Comparison of ENCODE assay signal across 18 mouse cellular contexts in genomic region chr5:114780912-114781311, GRCm38 (mm10). TPM values are rescaled to one million over a fixed set of nuclear protein-coding genes. Genes with fewer than 3 reads are reported as not detected.
A peak's percentile ranks its signal among the peaks of the same experiment; 100 is the strongest.
DNase-seq lines count a peak whose midpoint lies in the region; ATAC-seq and TF ChIP-seq lines count a peak whose summit lies in the region.
"Had no signal": no experiment of that assay in that cellular context is flagged by ENCODE, and none has a peak within 500 bp of the region (broad histone marks: within the 10 kb centered on the region; RNA-seq: fewer than 3 reads in every experiment).

No protein-coding gene starts in this region.

- no peak overlapping the region for H3K4me3 ChIP-seq in hindbrain, embryonic 10.5 days
- H3K4me3 ChIP-seq in hindbrain, embryonic 14.5 days (replicated peaks; ENCODE audit: low read length), result no peak overlapping the region
- H3K4me3 ChIP-seq in bone marrow macrophage, adult 2 months (ENCODE audit: insufficient read depth, low read length), result no peak overlapping the region
- no peak overlapping the region for H3K4me3 ChIP-seq in liver, postnatal 0 days (ENCODE audit: low read depth, low read length)
- H3K4me3 ChIP-seq: heart, embryonic 13.5 days; hindbrain, embryonic 15.5 days; limb, embryonic 12.5 days; lung, embryonic 15.5 days; midbrain, embryonic 13.5 days had no signal

- peaks cover 2% of the 10 kb centered on the region; the same call in 1 of the 2 replicates for H3K36me3 ChIP-seq in hindbrain, embryonic 10.5 days
- H3K36me3 ChIP-seq in hindbrain, embryonic 14.5 days (replicated peaks; ENCODE audit: control insufficient read depth, insufficient read depth), result peaks cover 2% of the 10 kb centered on the region; the same call in 1 of the 2 replicates
- peaks cover 2% of the 10 kb centered on the region for H3K36me3 ChIP-seq in liver, postnatal 0 days (replicated peaks; ENCODE audit: insufficient read depth, low read length)
- H3K36me3 ChIP-seq: hindbrain, embryonic 15.5 days; lung, embryonic 15.5 days had no signal

- TF ChIP-seq POLR2A in bone marrow macrophage, adult 2 months (IDR thresholded peaks at IDR 0.05; ENCODE audit: borderline replicate concordance, low read depth, low read length), result no peak

- 90% methylated on average over 7 of the region's 7 CpGs for WGBS in hindbrain, embryonic 10.5 days
- 85% methylated on average over 7 of the region's 7 CpGs for WGBS in hindbrain, embryonic 14.5 days
- WGBS in liver, postnatal 0 days (ENCODE audit: insufficient replicate concordance), result 61% methylated on average over 7 of the region's 7 CpGs

- TF ChIP-seq CTCF in bone marrow macrophage, adult 2 months (IDR thresholded peaks at IDR 0.05; ENCODE audit: low read depth, low read length), result no peak
- no peak for TF ChIP-seq CTCF in liver, postnatal 0 days (IDR thresholded peaks at IDR 0.05; ENCODE audit: low read depth)

- no peak for TF ChIP-seq EP300 in liver, postnatal 0 days (IDR thresholded peaks at IDR 0.05; ENCODE audit: low read depth)

- no peak overlapping the region for H3K9ac ChIP-seq in hindbrain, embryonic 14.5 days
- no peak overlapping the region for H3K9ac ChIP-seq in liver, postnatal 0 days (replicated peaks)
- H3K9ac ChIP-seq: heart, embryonic 13.5 days; hindbrain, embryonic 15.5 days; limb, embryonic 12.5 days; lung, embryonic 15.5 days; midbrain, embryonic 13.5 days had no signal

- 0 out of 2 replicates have a peak overlapping the region, but pooled peaks have one; percentile 14 for H3K27ac ChIP-seq in hindbrain, embryonic 10.5 days
- no peak overlapping the region for H3K27ac ChIP-seq in hindbrain, embryonic 14.5 days
- peak overlapping the region; percentile 58 for H3K27ac ChIP-seq in bone marrow macrophage, adult 2 months (ENCODE audit: insufficient read depth, low read depth, low read length)
- 0 out of 2 replicates have a peak overlapping the region, but pooled peaks have one; percentile 3 for H3K27ac ChIP-seq in liver, postnatal 0 days (ENCODE audit: low read depth)
- H3K27ac ChIP-seq: heart, embryonic 13.5 days; hindbrain, embryonic 15.5 days; limb, embryonic 12.5 days; lung, embryonic 15.5 days; midbrain, embryonic 13.5 days had no signal

- H3K4me1 ChIP-seq in hindbrain, embryonic 10.5 days (replicated peaks), result peaks cover 54% of the 10 kb centered on the region
- H3K4me1 ChIP-seq in hindbrain, embryonic 14.5 days (replicated peaks; ENCODE audit: control insufficient read depth, insufficient read depth, low read length), result peaks cover 24% of the 10 kb centered on the region
- peaks cover 71% of the 10 kb centered on the region for H3K4me1 ChIP-seq in bone marrow macrophage, adult 2 months (ENCODE audit: control insufficient read depth, insufficient read depth, low read length)
- H3K4me1 ChIP-seq in liver, postnatal 0 days (ENCODE audit: insufficient read depth), result peaks cover 62% of the 10 kb centered on the region

- H3K4me2 ChIP-seq in hindbrain, embryonic 14.5 days (replicated peaks), result no peak overlapping the region
- no peak overlapping the region for H3K4me2 ChIP-seq in liver, postnatal 0 days (ENCODE audit: low read depth, low read length)
- H3K4me2 ChIP-seq: heart, embryonic 13.5 days; hindbrain, embryonic 15.5 days; limb, embryonic 12.5 days; lung, embryonic 15.5 days; midbrain, embryonic 13.5 days had no signal

- no peak for ATAC-seq in hindbrain, embryonic 14.5 days (ENCODE audit: low FRiP score)
- ATAC-seq in liver, postnatal 0 days, result no peak
- ATAC-seq: midbrain, embryonic 13.5 days had no signal

- no peak for DNase-seq in hindbrain, embryonic 10.5 days (ENCODE audit: low spot score)
- DNase-seq in hindbrain, embryonic 14.5 days (ENCODE audit: low spot score), result no peak
- peak; percentile 41 for DNase-seq in A20 (ENCODE audit: low read depth, low spot score)
- DNase-seq in liver, postnatal 0 days, result no peak
- DNase-seq in adrenal gland, adult (ENCODE audit: inconsistent age in 2 of 2, low spot score in 1 of 2), result no peak
- DNase-seq in kidney, postnatal 10 days, result no peak
- DNase-seq: adrenal gland, postnatal 25 days; gastrocnemius, postnatal 36 days; kidney, adult 9 months; right cerebral cortex, adult 18-20 months; spleen, adult 18-20 months; thymus, postnatal 36 days had no signal

- H3K27me3 ChIP-seq in hindbrain, embryonic 10.5 days (ENCODE audit: insufficient read depth, poor library complexity, severe bottlenecking), result no peaks in the 10 kb centered on the region
- H3K27me3 ChIP-seq in hindbrain, embryonic 14.5 days (ENCODE audit: control insufficient read depth, insufficient read depth, low read length), result no peaks in the 10 kb centered on the region
- H3K27me3 ChIP-seq in liver, postnatal 0 days (ENCODE audit: insufficient read depth, low read length), result no peaks in the 10 kb centered on the region
- H3K27me3 ChIP-seq: heart, embryonic 13.5 days; hindbrain, embryonic 15.5 days; limb, embryonic 12.5 days; lung, embryonic 15.5 days; midbrain, embryonic 13.5 days had no signal

- no peaks in the 10 kb centered on the region for H3K9me3 ChIP-seq in hindbrain, embryonic 10.5 days
- H3K9me3 ChIP-seq in hindbrain, embryonic 14.5 days (ENCODE audit: control insufficient read depth, low read length), result no peaks in the 10 kb centered on the region
- H3K9me3 ChIP-seq in liver, postnatal 0 days (ENCODE audit: low read length), result no peaks in the 10 kb centered on the region
- H3K9me3 ChIP-seq: heart, embryonic 13.5 days; hindbrain, embryonic 15.5 days; limb, embryonic 12.5 days; lung, embryonic 15.5 days; midbrain, embryonic 13.5 days had no signal

RNA-seq across cellular contexts. Expression of gene Git2, which starts 5.6 kb away (rescaled TPM):
- 39.3 and 39.7 TPM in 2 replicates for polyA plus RNA-seq in hindbrain, embryonic 10.5 days (2016; fragmentation: Nextera tagmentation; extraction: Ambion mirVana)
- 44.3 and 45.1 TPM in 2 replicates for polyA plus RNA-seq in hindbrain, embryonic 14.5 days (2014; fragmentation: Nextera tagmentation; extraction: Ambion mirVana)
- polyA plus RNA-seq in bone marrow macrophage, adult 2 months (2012; ENCODE audit: insufficient read depth, insufficient read length, missing spikeins), result 111 and 116 TPM in 2 replicates
- polyA plus RNA-seq in liver, postnatal 0 days (2015; fragmentation: Nextera tagmentation; extraction: Ambion mirVana), result 10.5 and 11.1 TPM in 2 replicates

RNA-seq across cellular contexts. Expression of gene Ankrd13a, which starts 6.4 kb away (rescaled TPM):
- polyA plus RNA-seq in hindbrain, embryonic 10.5 days (2016; fragmentation: Nextera tagmentation; extraction: Ambion mirVana), result 59.7 and 74.1 TPM in 2 replicates
- polyA plus RNA-seq in hindbrain, embryonic 14.5 days (2014; fragmentation: Nextera tagmentation; extraction: Ambion mirVana), result 45.5 and 48.9 TPM in 2 replicates
- polyA plus RNA-seq in bone marrow macrophage, adult 2 months (2012; ENCODE audit: insufficient read depth, insufficient read length, missing spikeins), result 102 and 116 TPM in 2 replicates
- polyA plus RNA-seq in liver, postnatal 0 days (2015; fragmentation: Nextera tagmentation; extraction: Ambion mirVana), result 26.7 TPM in 2 replicates

RNA-seq across cellular contexts. Expression of gene 1500011B03Rik, which starts 42.4 kb away (rescaled TPM):
- polyA plus RNA-seq in hindbrain, embryonic 10.5 days (2016; fragmentation: Nextera tagmentation; extraction: Ambion mirVana), result 126 and 159 TPM in 2 replicates
- polyA plus RNA-seq in hindbrain, embryonic 14.5 days (2014; fragmentation: Nextera tagmentation; extraction: Ambion mirVana), result 290 and 308 TPM in 2 replicates
- 32.9 and 35.7 TPM in 2 replicates for polyA plus RNA-seq in bone marrow macrophage, adult 2 months (2012; ENCODE audit: insufficient read depth, insufficient read length, missing spikeins)
- polyA plus RNA-seq in liver, postnatal 0 days (2015; fragmentation: Nextera tagmentation; extraction: Ambion mirVana), result 31.2 and 32.5 TPM in 2 replicates
